Mouse (Mus musculus) urinary bladder, postnatal 25 days (tissue): ENCODE measurements at regions not wholly inside any gene's neighbourhood (a gene's known extent, or its start where the extent isn't known, plus 50 kb on each side); places are given as distances from the start of the nearest gene placed in this dataset.

Experiments used
- DNase-seq: peaks from one replicate; pipeline ENCODE4 v3.0.0; 2022; ENCODE audit warnings: low spot score

DNA sequence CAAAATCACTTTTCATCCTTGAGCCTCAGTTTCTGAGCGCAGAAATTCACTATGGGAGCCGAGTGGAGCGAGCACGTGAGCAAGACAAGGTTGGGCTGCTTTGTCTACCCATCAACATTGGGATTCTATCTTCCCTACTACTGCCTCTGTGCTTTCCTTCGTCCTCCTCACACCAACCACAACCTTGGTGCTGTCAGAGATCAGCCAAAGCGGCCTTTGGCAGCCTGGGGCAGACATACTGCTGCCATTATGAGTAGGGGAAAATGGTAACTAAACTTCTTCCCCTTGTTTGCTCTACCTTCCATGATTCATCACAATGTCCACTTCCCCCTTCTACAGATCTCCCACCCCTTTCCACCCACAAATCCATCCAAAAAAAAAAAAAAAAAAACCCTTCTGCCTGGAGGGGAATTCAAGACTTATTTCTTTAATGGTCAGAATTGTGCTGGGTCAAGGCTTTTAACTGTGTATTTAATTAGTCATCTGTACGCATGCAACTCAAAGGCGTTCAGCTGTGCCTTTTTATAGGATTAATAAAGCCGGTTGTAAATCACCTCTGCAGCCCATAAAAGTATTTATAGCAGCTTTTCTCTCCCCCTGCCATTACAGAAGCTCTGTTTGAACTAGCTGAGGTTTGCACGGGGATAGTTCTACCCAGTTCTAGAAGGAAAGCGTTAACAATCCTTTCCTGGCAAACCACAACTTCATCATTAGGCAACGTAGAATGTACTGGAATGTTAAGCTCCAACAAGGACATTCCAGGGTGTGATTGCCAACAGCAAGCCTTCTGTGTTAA lies 340.4 kb downstream of the Pik3r1 start:
- no peak for DNase-seq

GRCm38 (mm10) chr13:101426461-101426860 lies 341.6 kb downstream of the Pik3r1 start:
- no peak for DNase-seq

- no peak for DNase-seq
Measured at GRCm38 (mm10) chr13:101422082-101422481, 345.9 kb downstream of the Pik3r1 start.

- DNase-seq = no peak
Measured at GRCm38 (mm10) chr13:101419457-101420025, 348.5 kb downstream of the Pik3r1 start.

DNA sequence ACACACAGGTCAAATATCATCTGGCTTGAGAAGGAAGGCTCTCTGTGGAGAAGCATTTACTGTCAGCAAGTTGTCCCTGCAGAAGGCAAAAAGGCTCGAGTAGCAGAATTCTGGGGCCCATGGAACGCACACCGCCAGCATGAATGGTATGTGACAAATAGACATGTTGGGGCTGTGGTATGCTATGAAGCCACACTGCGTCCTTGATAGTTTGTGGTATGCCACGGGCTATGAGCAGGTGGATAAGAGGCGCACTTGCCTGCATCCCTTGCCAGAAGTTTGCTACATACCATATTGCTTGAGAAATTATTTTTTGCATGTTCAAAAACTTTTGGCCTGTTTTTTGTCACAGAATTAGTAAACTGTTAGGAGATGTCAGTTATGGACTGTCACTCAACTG lies 349.7 kb downstream of the Pik3r1 start:
- no peak for DNase-seq

- no peak for DNase-seq
Measured at GRCm38 (mm10) chr13:101408885-101409284, 359.1 kb downstream of the Pik3r1 start.

- no peak for DNase-seq
Measured at GRCm38 (mm10) chr13:101407633-101408032, 360.4 kb downstream of the Pik3r1 start.

GRCm38 (mm10) chr13:101373581-101374189 lies 394.3 kb downstream of the Pik3r1 start:
- peak; percentile 8 for DNase-seq

DNA sequence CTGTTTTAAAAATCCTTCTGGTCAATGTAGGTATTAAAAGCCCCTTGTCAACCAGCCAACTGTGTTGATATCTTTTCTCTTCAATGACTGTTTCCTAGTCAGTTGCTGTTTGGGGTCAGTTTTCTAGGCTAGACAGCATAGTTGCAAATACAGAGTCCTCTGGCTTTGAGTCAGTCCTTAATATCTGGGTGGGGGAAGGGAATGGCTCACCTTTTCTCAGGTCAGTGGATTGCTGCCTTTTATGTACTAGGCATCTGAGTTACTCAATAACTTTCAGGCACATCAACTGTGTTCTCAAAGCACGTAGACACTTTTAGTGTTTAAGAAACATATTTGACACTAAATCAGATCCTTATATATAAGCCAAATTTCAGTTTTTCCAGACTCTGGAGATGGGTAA lies 396.1 kb downstream of the Pik3r1 start:
- DNase-seq = no peak

GRCm38 (mm10) chr13:101368170-101368569 lies 399.8 kb downstream of the Pik3r1 start:
- DNase-seq = no peak

DNA sequence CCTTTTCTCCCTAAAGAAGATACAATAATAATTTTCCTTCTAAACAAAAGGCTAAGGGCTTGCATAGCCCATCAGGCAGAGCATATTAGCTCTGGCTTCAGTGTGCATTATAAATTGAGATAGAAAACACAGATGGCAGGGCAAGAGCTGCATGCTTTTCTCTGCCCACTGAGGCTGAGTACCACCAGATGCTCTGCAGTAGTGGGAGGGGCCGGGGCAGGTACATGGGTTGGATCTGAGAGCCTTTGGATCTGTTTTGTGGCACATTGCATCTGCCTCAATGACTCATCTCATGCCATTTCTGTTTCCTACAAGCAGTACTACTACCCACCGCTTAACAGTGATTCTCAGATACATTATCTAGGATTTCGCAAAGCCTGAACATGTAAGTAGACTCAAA lies 412.7 kb downstream of the Pik3r1 start:
- no peak for DNase-seq

- no peak for DNase-seq
Measured at GRCm38 (mm10) chr13:101351123-101351522, 416.9 kb downstream of the Pik3r1 start.

- DNase-seq = no peak
Measured at GRCm38 (mm10) chr13:101349354-101349753, 418.7 kb downstream of the Pik3r1 start.

DNA sequence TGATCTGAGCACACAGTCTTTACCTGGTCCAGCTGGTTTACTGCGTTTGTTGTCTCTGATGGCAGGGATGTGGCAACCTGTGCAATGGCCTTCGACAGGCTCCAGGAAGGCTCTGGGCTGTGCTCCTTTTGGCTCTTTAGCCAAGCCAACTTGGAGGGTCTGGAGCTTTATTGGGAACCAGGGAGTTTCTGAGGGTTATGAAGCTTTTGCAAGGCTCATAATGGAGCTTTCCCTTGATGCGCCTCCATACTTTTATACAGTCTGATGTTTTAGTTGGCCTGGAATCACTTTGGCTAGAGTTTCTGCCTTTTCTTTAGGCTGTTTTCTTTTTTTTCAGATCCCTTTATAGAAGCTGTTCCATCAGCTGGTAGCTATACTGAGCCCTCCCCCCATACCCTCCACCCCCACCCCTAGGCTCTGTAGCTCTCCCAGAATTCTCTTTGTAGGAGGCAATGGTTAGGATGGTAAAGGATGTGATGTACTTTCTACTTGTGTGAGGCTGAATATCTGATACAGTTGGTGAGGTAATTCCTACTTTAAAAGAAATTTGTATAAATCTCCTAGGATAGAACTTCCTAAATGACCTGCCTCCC lies 429.6 kb downstream of the Pik3r1 start:
- no peak for DNase-seq

DNA sequence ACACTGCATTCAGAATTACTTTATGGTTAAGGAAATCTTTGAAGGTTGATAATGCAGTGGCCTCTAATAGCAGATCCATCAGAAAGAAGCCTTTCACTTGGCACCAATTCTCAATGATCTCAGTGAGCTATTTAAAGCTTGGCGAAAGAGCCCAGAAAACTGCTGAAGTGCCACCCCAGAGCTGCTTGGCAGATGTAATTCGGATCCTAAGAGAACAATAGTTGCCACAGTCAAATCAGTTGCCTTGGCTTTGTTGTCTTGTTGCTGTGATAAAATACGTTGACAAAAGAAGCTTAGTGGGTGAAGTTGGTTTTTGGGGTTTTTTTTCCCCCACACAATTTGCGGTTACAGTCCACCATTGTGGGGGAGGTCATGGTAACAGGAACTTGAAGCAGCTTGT lies 449.4 kb downstream of the Pik3r1 start:
- DNase-seq = no peak

DNA sequence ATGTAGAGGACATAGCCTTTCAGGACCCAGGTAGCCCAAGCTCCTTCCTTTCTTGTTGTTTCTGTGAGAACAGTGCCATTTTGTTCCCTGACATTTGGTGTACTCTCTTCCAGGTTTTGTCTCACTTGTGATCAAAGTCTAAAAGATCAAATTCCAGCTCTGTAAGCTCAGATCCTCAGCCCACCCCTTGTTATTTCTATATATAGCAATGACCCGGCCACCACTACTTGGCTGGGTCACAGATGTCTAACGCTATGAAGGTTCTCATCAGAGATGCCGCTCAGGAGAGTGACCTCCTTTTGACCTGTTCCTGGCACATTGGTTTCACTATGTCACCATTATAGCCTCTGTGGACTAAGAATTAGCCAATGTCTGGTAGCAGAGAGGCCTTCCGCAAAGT lies 451.7 kb downstream of the Pik3r1 start:
- no peak for DNase-seq

GRCm38 (mm10) chr13:101314040-101314439 lies 454.0 kb downstream of the Pik3r1 start:
- DNase-seq = no peak

- DNase-seq = peak; percentile 47
Measured at GRCm38 (mm10) chr13:101311634-101312314, 456.2 kb downstream of the Pik3r1 start.

DNA sequence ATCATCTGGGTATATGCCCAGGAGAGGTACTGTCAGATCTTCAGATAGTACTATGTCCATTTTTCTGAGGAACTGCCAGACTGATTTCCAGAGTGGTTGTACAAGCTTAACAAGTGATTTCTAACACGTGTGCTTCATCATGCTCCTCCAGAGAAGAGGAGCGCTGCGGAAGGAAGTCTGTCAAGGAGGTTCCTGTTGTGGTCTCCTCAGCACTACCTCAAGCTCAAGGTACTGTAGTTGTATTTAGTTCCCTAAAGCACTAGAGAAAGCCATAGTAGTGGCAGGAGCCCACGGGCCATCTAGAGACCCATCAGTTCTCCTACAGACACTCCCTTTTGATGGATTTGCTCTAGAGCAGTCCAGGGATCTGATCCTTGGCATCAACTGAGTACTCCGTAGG lies 459.3 kb downstream of the Pik3r1 start:
- DNase-seq = no peak

- no peak for DNase-seq
Measured at GRCm38 (mm10) chr13:101305695-101306413, 462.2 kb downstream of the Pik3r1 start.

- DNase-seq = no peak
Measured at GRCm38 (mm10) chr13:101305063-101305462, 463.0 kb downstream of the Pik3r1 start.

GRCm38 (mm10) chr13:101301361-101301760 lies 466.7 kb downstream of the Pik3r1 start:
- DNase-seq = no peak
